Mouse (Mus musculus) lung, embryonic 16.5 days (tissue): Measurements from ENCODE around the gene Bmp8b. TPM values are rescaled to one million over a fixed set of nuclear protein-coding genes. Genes with fewer than 3 reads are reported as not detected.

Experiments used
- ATAC-seq: fragments of 200-750 bp; cut with Nextera tagmentation; 2 replicates; pipeline ENCODE4 v1.8.0; 2017; ENCODE audit warnings: low read depth, mild to moderate bottlenecking, moderate library complexity
- H3K27ac ChIP-seq: fragments of 300-500 bp; sonication (generic); 2 replicates; pipeline ENCODE4 v1.5.1; 2014; ENCODE audit warnings: mild to moderate bottlenecking, control low read depth, low read length
- H3K27me3 ChIP-seq: fragments of 300-500 bp; sonication (generic); 2 replicates; pipeline ENCODE4 v1.6.1; 2014; ENCODE audit warnings: low read depth, low read length, mixed read lengths; ENCODE audit not compliant: control insufficient read depth, insufficient read depth
- H3K36me3 ChIP-seq: fragments of 300-500 bp; sonication (generic); 2 replicates; pipeline ENCODE4 v1.6.1; 2014; ENCODE audit warnings: low read length; ENCODE audit not compliant: control insufficient read depth, insufficient read depth
- H3K4me1 ChIP-seq: fragments of 300-500 bp; sonication (generic); replicated peaks from 2 replicates; pipeline ENCODE4 v1.6.1; 2014; ENCODE audit warnings: low read length, mixed read lengths; ENCODE audit not compliant: control insufficient read depth, insufficient read depth
- H3K4me2 ChIP-seq: fragments of 300-500 bp; sonication (generic); 2 replicates; pipeline ENCODE4 v1.6.1; 2014; ENCODE audit warnings: low read depth, low read length, control low read depth
- H3K4me3 ChIP-seq: fragments of 300-500 bp; sonication (generic); 2 replicates; pipeline ENCODE4 v1.5.1; 2014; ENCODE audit warnings: mild to moderate bottlenecking, low read length, control low read depth
- H3K9ac ChIP-seq: fragments of 300-500 bp; sonication (generic); 2 replicates; pipeline ENCODE4 v1.6.1; 2014; ENCODE audit warnings: low read length, control low read depth
- H3K9me3 ChIP-seq: fragments of 300-500 bp; sonication (generic); 2 replicates; pipeline ENCODE4 v1.6.1; 2016; ENCODE audit warnings: low read length; ENCODE audit not compliant: control insufficient read depth
- WGBS: fragments of 180-500 bp; shearing (Covaris S2); extraction: QIAGEN DNeasy Blood & Tissue Kit; methylation state at CpG from one replicate; pipeline ENCODE4 v1.1.7; 2014; 5-methylcytosine and 5-hydroxymethylcytosine counted together
- polyA plus RNA-seq: library from polyadenylated mRNA; unstranded; fragments of >200 nt; fragmentation: Nextera tagmentation; extraction: Ambion mirVana; gene quantifications from 2 replicates; pipeline ENCODE4 v1.2.1, GENCODE M21; 2015

The Bmp8b gene
- polyA plus RNA-seq, result 1.5 and 2.0 TPM in 2 replicates

DNA sequence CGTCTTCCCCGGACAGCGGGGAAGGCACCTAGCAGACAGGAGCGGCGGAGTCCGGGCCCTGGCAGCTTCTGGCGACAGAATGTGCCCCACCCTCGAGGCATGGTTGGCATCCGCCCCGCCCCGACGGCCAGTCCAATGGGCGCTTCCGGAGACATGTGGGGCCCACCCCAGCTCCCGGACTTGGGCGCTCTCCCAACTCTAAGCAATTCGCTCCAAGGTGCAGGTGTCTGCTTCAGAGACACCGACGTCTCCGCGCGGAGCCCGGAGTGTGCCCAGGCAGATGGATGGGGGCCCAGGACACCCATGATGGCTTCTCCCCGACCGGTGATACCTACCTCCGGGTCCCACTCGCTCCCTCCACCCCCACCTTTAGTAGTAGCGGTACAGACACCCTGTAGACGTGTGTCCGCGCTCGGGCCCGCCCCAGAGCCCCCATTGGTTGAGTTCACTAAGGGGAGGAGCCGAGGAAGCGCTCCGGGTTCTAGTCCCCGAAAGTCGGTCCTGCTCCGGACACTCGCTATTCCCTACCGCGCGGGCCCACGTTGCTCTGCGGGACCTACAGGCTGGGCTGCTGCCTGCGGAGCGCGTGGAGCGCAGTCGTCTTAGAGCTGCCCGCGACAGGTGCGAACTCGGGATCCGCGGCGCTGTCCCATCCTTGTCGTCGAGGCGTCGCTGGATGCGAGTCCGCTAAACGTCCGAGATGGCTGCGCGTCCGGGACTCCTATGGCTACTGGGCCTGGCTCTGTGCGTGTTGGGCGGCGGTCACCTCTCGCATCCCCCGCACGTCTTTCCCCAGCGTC is at the start of gene Bmp8b:
Gene Bmp8b (plus strand): TSS at position 515 of the 800 bp plus-strand sequence.
- peak within 1 kb of the TSS; percentile 20; the same call in 1 of the 2 replicates for H3K9ac ChIP-seq
- peak; percentile 81 for ATAC-seq
- WGBS, result 5% methylated on average over 73 of the region's 75 CpGs

GRCm38 (mm10) chr4:123056560-123057109 is 48.3 kb upstream of the Bmp8b start:
- Histone ChIP-seq H3K27me3 (no peaks in the 10 kb centered on the region), H3K4me3 (no peak overlapping the region), H3K36me3 (peaks cover 25% of the 10 kb centered on the region), H3K4me2 (no peak overlapping the region), H3K9ac (no peak overlapping the region), H3K4me1 (peaks cover 2% of the 10 kb centered on the region; the same call in 1 of the 2 replicates), H3K9me3 (no peaks in the 10 kb centered on the region), H3K27ac (peak overlapping the region; percentile 15; the same call in 1 of the 2 replicates)
- 60% methylated on average over 3 of the region's 3 CpGs for WGBS
- ATAC-seq, result peak; percentile 42; the same call in 1 of the 2 replicates

More for the DNA sequence above, at the start of gene Bmp8b:
- Histone ChIP-seq H3K9me3 (no peaks in the 10 kb centered on the region), H3K4me1 (peaks cover 9% of the 10 kb centered on the region; the same call in 1 of the 2 replicates), H3K27ac (no peak within 1 kb of the TSS), H3K36me3 (no peaks in the 10 kb centered on the region), H3K27me3 (peaks cover 33% of the 10 kb centered on the region), H3K4me3 (peak within 1 kb of the TSS; percentile 41), H3K4me2 (peak within 1 kb of the TSS; percentile 54)

- ATAC-seq, result no peak
- no peak overlapping the region for H3K27ac ChIP-seq
- WGBS, result 30% methylated on average over 1 of the region's 1 CpGs
Measured at GRCm38 (mm10) chr4:123057957-123058356, 47.0 kb upstream of the Bmp8b start.

GRCm38 (mm10) chr4:123061744-123062143 is 43.2 kb upstream of the Bmp8b start:
- ATAC-seq, result no peak
- Histone ChIP-seq H3K9ac (no peak overlapping the region), H3K4me2 (no peak overlapping the region), H3K4me1 (no peaks in the 10 kb centered on the region), H3K36me3 (no peaks in the 10 kb centered on the region), H3K27ac (no peak overlapping the region), H3K4me3 (no peak overlapping the region), H3K9me3 (no peaks in the 10 kb centered on the region), H3K27me3 (no peaks in the 10 kb centered on the region)
- WGBS, result 63% methylated on average over 5 of the region's 5 CpGs

More at GRCm38 (mm10) chr4:123057957-123058356, 47.0 kb upstream of the Bmp8b start:
- H3K9me3 ChIP-seq, result no peaks in the 10 kb centered on the region
- peaks cover 20% of the 10 kb centered on the region for H3K36me3 ChIP-seq
- no peaks in the 10 kb centered on the region for H3K27me3 ChIP-seq
- H3K4me3 ChIP-seq, result no peak overlapping the region
- no peaks in the 10 kb centered on the region for H3K4me1 ChIP-seq
- H3K4me2 ChIP-seq, result no peak overlapping the region
- no peak overlapping the region for H3K9ac ChIP-seq

- ATAC-seq, result no peak
- no peaks in the 10 kb centered on the region for H3K27me3 ChIP-seq
- 77% methylated on average over 6 of the region's 6 CpGs for WGBS
- no peak overlapping the region for H3K4me2 ChIP-seq
- no peaks in the 10 kb centered on the region for H3K36me3 ChIP-seq
- H3K9me3 ChIP-seq, result no peaks in the 10 kb centered on the region
- no peaks in the 10 kb centered on the region; the same call in 1 of the 2 replicates for H3K4me1 ChIP-seq
- H3K4me3 ChIP-seq, result no peak overlapping the region
- no peak overlapping the region for H3K9ac ChIP-seq
- H3K27ac ChIP-seq, result no peak overlapping the region
Measured at GRCm38 (mm10) chr4:123068646-123069045, 36.3 kb upstream of the Bmp8b start.

- ATAC-seq, result peak; percentile 92
- 3% methylated on average over 13 of the region's 13 CpGs for WGBS
- H3K4me2 ChIP-seq, result peak overlapping the region; percentile 44
- no peak overlapping the region for H3K4me3 ChIP-seq
- no peaks in the 10 kb centered on the region for H3K36me3 ChIP-seq
- no peaks in the 10 kb centered on the region for H3K9me3 ChIP-seq
- H3K27ac ChIP-seq, result peak overlapping the region; percentile 29
- H3K4me1 ChIP-seq, result no peaks in the 10 kb centered on the region; the same call in 1 of the 2 replicates
- no peaks in the 10 kb centered on the region for H3K27me3 ChIP-seq
- no peak overlapping the region for H3K9ac ChIP-seq
Measured at GRCm38 (mm10) chr4:123071266-123071966, 33.5 kb upstream of the Bmp8b start.

DNA sequence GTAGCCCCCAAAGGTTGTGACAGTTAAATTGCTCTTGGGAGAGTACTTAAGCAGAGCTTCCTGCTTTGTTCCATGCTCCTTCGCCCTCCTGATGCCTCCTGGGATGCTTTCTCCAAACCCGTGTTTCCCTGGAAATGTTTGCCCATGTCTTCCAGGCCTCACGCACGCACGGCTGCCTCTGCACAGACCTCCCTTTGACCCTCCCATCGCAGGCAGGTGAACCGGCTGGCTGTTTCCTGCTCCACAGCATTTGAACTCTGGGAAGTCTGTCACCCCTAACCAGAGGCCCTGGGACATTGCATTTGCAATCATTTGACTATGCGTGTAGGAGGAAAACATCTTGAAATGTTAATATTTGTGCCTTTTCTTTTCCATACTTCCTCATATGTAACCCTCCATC is 28.0 kb upstream of the Bmp8b start:
- H3K4me2 ChIP-seq, result no peak overlapping the region
- H3K9me3 ChIP-seq, result no peaks in the 10 kb centered on the region
- no peak overlapping the region for H3K27ac ChIP-seq
- H3K4me1 ChIP-seq, result no peaks in the 10 kb centered on the region
- H3K4me3 ChIP-seq, result no peak overlapping the region
- no peaks in the 10 kb centered on the region; the same call in 1 of the 2 replicates for H3K27me3 ChIP-seq
- ATAC-seq, result no peak
- H3K9ac ChIP-seq, result no peak overlapping the region
- 53% methylated on average over 8 of the region's 8 CpGs for WGBS
- no peaks in the 10 kb centered on the region for H3K36me3 ChIP-seq

DNA sequence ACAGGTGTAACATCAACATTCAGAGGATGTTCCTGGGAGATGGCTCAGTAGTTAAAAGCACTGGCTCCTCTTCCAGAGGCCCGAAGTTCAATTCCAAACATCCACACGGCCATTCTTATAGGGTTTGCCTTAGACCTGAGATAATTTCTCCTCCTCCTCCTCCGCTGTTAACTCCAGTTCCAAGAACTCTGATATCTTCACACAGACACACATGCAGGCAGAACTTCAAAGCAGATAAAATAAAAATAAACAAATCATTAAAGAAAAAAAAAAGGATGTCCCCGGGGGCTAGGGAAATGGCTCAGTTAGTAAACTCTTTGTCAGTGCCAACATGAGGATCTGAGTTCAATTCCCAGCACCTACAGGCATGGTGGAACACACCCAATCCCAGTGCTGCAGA is 26.7 kb upstream of the Bmp8b start:
- no peaks in the 10 kb centered on the region; the same call in 1 of the 2 replicates for H3K27me3 ChIP-seq
- 52% methylated on average over 4 of the region's 4 CpGs for WGBS

GRCm38 (mm10) chr4:123080791-123081190 is 24.2 kb upstream of the Bmp8b start:
- Histone ChIP-seq H3K36me3 (no peaks in the 10 kb centered on the region), H3K4me2 (no peak overlapping the region), H3K9ac (no peak overlapping the region), H3K9me3 (no peaks in the 10 kb centered on the region), H3K27ac (no peak overlapping the region), H3K27me3 (no peaks in the 10 kb centered on the region; the same call in 1 of the 2 replicates), H3K4me1 (no peaks in the 10 kb centered on the region), H3K4me3 (no peak overlapping the region)
- peak; percentile 66 for ATAC-seq
- WGBS, result 24% methylated on average over 13 of the region's 13 CpGs

More for the DNA sequence above, 26.7 kb upstream of the Bmp8b start:
- no peaks in the 10 kb centered on the region for H3K36me3 ChIP-seq
- no peak overlapping the region for H3K4me2 ChIP-seq
- no peaks in the 10 kb centered on the region for H3K9me3 ChIP-seq
- H3K9ac ChIP-seq, result no peak overlapping the region
- no peak overlapping the region for H3K27ac ChIP-seq
- no peak overlapping the region for H3K4me3 ChIP-seq
- no peak for ATAC-seq
- H3K4me1 ChIP-seq, result no peaks in the 10 kb centered on the region
